Mouse (Mus musculus) right cerebral cortex, postnatal 14 days (tissue): Measurements from ENCODE around the gene Ric8b.
A peak's percentile ranks its signal among the peaks of the same experiment; 100 is the strongest.

Experiments used
- DNase-seq: peaks from one replicate; pipeline ENCODE4 v3.0.0; 2022

Ric8b gene

GRCm38 (mm10) chr10:85013464-85013863 lies 96.0 kb downstream of the Ric8b start:
- peak; percentile 42 for DNase-seq

GRCm38 (mm10) chr10:85013924-85014428 lies 96.6 kb downstream of the Ric8b start:
- no peak for DNase-seq

GRCm38 (mm10) chr10:85014456-85014976 lies 97.1 kb downstream of the Ric8b start:
- no peak for DNase-seq

- DNase-seq = no peak
These were observed 105.4 kb downstream of the Ric8b start for GRCm38 (mm10) chr10:85022647-85023312.

GRCm38 (mm10) chr10:85023313-85023666 lies 105.9 kb downstream of the Ric8b start:
- no peak for DNase-seq

- no peak for DNase-seq
These were observed 108.5 kb downstream of the Ric8b start for GRCm38 (mm10) chr10:85025799-85026424.

- DNase-seq = no peak
These were observed 110.3 kb downstream of the Ric8b start for GRCm38 (mm10) chr10:85027619-85028175.

GRCm38 (mm10) chr10:85035131-85035725 lies 117.8 kb downstream of the Ric8b start:
- DNase-seq = no peak

- DNase-seq = no peak
These were observed 120.7 kb downstream of the Ric8b start for GRCm38 (mm10) chr10:85038147-85038546.

- DNase-seq = no peak
These were observed 121.4 kb downstream of the Ric8b start for GRCm38 (mm10) chr10:85038852-85039251.

GRCm38 (mm10) chr10:85044191-85044711 lies 126.8 kb downstream of the Ric8b start:
- DNase-seq = no peak

- peak; percentile 39 for DNase-seq
These were observed 127.6 kb downstream of the Ric8b start for GRCm38 (mm10) chr10:85044732-85045720.

GRCm38 (mm10) chr10:85046585-85046984 lies 129.2 kb downstream of the Ric8b start:
- no peak for DNase-seq

GRCm38 (mm10) chr10:85048008-85048407 lies 130.6 kb downstream of the Ric8b start:
- no peak for DNase-seq

GRCm38 (mm10) chr10:85050668-85051208 lies 133.3 kb downstream of the Ric8b start:
- DNase-seq = no peak

GRCm38 (mm10) chr10:85052451-85052850 lies 135.0 kb downstream of the Ric8b start:
- DNase-seq = no peak

- no peak for DNase-seq
These were observed 137.5 kb downstream of the Ric8b start for GRCm38 (mm10) chr10:85054876-85055275.
